Mouse (Mus musculus): ENCODE data around the gene Cactin.

GRCm38 (mm10) chr10:81272356-81272755, 48.5 kb upstream of the Cactin start:
- TF ChIP-seq GATA1 (IDR thresholded peaks at IDR 0.05; ENCODE audit: low read length) = no peak
- no peak for TF ChIP-seq TAL1 (IDR thresholded peaks at IDR 0.05; ENCODE audit: low read length)
